Mouse (Mus musculus) adrenal gland (tissue): ENCODE data around the gene Sinhcaf.
"Not testable (repeated sequence)": the region's sequence is repeated elsewhere in the genome, so short reads cannot be mapped to it uniquely, and the experiment has no call there.

Experiments used
- intact Hi-C: fragments of 180-260 bp; cut with DNase I; formaldehyde crosslinking; loops from one replicate; pipeline ENCODE4 v1.15.1; 2025
- long read RNA-seq, 2 experiments: library from polyadenylated mRNA; unstranded; transcript quantifications; one replicate each; pipeline ENCODE4 v2.0.0; 2020; ENCODE audit warnings: borderline replicate concordance in 1 of 2; ENCODE audit not compliant: insufficient replicate concordance in 1 of 2

The Sinhcaf gene
- long read RNA-seq, experiment 1, transcript Sinhcaf-201 (6 exons, 2,697 nt): major isoform, 8 of 16 reads
- long read RNA-seq, experiment 1, partial matches to known transcripts: 3 of 16 reads
- long read RNA-seq, experiment 1, other reads (novel, unspliced or antisense): 3 of 16 reads
- long read RNA-seq, experiment 2, partial matches to known transcripts: 1 of 7 reads
- long read RNA-seq, experiment 2, other reads (novel, unspliced or antisense): 0 of 7 reads

DNA sequence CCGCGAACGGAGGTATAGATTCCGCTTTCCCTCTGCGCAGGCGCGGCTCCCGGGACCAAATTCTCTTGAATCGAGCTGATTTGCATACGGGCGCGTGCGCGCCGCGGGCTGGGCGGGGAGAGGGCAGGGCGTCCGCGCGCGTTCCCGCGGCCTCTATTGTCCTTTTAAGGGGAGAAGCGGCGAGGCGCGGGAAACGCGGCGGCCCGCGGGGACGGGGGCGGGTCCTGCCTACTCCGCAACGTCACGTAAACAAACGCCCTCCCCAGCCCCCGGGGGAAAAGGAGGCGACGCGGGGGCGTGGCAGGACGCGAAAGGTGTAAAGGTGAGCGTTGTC lies at the start of gene Sinhcaf:
Gene Sinhcaf, minus strand, starts transcription at position 59 of the 334 bp plus-strand sequence.
- intact Hi-C loops: loop anchor here (10.0 kb wide), 1 partner anchor 158 kb away; the partner anchor contains the start of gene Dennd5b

DNA sequence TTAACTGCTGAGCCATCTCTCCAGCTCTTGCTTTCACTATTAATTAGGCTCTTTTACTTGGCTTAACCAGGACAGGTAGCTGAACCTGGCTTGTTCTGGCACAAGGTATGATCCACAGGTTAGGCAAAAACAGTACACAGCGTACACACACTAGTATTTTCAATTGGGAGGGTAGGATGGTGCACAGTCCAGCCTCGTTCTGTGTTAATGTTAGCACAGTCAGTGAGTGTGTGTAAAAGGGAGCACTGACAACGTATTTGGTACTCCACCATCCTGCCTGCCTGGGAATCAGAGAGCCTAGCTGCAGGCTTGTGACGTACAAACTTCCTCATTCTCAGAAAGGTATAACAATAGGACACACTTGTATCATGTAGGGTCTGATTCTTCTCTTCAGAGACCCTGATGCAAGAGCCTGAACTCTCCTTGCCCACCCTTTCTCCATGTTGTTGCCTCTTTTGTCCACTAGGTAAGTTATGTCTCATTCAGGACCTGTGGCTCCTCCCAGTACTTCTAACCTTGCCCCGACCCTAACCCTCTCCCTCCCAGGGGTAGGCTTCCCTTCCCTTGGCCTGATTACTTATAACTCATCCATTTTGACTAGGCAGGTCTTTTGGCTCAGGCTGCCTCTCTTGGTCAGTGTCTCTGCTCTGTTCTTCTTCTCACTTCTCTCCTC lies 48.2 kb upstream of the Sinhcaf start:
- intact Hi-C loops: no loop called here

GRCm38 (mm10) chr6:148993117-148994077 lies 47.1 kb upstream of the Sinhcaf start:
- intact Hi-C loops: no loop called here

GRCm38 (mm10) chr6:148992373-148993116 lies 46.3 kb upstream of the Sinhcaf start:
- intact Hi-C loops: no loop called here

DNA sequence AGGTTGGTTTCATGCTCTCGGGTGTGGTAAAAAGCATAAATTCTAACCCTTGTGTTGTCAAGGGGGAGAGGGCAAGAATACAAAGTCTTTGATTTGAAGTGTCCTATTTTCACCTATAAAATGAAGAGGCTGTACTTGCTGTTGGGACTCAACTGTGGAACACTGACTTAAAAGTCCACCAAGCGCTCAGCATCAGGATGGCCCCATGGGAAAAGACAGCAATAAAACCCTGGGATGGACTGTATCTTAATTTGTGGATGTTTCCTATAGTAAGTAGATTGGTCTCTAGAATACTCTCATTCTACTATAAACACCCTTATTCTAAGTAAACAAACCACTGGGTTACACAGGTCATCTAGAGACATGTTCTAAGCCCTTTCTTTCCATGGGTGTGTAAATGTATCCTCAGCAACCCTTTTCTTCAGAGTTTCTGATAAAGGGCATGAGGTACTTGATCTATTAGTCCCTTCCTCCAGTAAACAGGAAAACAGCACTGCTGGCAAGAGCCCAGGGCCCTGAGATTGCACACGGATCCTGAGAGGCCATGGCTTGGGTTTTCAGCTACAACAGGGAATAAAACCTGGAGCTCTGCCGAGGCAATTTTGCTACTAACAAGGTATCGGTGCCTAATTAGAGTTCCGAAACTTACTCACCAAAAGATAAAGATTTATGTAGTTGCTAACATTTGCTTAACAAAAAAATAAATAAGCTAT lies 45.5 kb upstream of the Sinhcaf start:
- intact Hi-C loops: no loop called here

DNA sequence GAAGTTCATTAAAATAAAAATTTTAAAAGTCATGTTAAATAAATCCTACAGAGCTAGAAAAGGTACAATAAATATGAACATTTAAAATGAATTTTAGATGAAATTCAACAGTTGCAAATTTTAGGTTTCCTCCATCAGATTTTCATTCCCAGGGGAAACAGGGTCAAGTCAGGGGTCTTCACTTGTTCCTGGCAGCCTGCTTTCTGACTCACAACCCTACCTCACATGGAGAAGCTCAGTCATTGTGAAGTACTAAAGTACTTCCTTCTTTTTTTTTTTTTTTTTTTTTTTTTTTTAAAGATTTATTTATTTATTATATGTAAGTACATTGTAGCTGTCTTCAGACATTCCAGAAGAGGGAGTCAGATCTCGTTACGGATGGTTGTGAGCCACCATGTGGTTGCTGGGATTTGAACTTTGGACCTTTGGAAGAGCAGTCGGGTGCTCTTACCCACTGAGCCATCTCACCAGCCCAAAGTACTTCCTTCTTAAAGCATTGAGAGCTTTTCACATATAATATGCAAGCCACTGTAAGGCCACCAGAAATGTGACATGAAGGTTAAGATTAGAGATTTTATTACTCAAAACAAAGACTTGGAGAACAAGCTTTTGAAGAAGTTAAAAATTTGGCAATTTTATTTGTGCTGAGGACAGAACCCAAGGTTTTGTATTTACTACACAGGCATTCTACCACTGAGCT lies 43.7 kb upstream of the Sinhcaf start:
- intact Hi-C loops: not testable (repeated sequence)

GRCm38 (mm10) chr6:148986003-148986402 lies 39.7 kb upstream of the Sinhcaf start:
- intact Hi-C loops: no loop called here

DNA sequence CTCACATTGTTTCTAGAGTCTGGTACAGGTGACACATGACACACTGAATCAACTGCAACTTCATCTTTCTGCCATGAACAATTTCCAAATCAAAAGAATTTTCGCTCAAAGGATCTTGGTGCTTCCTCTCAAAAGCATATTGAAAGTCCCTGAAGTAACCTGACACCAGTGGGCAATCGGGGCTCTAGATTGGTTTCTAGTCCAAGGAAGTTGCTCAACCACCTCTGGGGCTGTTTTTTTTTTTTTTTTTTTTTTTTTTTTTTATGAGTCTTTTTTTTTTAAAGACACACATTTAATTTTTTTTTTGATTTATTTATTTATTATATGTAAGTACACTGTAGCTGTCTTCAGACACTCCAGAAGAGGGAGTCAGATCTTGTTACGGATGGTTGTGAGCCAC lies 34.2 kb upstream of the Sinhcaf start:
- intact Hi-C loops: no loop called here

DNA sequence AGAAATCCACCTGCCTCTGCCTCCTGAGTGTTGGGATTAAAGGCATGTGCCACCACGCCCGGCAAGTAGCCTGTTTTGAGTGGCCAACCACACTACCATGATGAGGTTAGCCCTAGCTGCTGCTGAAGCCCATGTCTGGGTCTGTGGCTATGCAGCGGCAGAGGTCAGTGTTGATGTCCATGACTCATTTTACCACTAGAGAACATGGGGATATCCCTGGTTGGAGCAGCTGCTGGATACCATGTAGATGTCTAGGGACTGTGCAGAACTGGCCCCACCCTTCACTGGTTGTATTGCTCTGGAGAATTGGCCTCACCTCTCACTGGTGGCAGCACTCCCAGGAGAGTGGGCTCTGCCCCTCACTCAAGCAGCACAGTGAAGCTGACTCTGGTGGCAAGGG lies 28.8 kb upstream of the Sinhcaf start:
- intact Hi-C loops: no loop called here

DNA sequence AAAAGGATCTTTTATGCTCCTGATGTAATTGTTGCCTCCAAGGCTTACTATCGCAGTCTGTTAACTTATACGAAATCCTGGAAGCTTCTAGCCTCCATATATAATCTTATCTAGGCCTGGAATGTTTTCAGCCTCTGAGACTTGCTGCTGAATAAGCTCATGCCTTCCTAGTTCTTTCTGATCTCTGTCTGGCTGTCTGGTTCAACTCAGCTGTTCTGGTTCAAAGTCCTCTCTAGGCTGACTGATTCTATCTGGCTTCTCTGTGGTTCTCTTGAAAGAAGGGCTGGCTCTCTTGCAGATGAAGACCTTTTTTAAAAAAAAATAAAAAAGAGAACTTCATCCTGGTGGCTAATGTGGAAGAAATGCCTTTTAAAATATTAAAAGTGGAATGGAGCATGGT lies 26.6 kb upstream of the Sinhcaf start:
- intact Hi-C loops: no loop called here

- intact Hi-C loops: no loop called here
Observed at GRCm38 (mm10) chr6:148972059-148972848, 26.0 kb upstream of the Sinhcaf start.

GRCm38 (mm10) chr6:148971385-148971940 lies 25.2 kb upstream of the Sinhcaf start:
- intact Hi-C loops: no loop called here

DNA sequence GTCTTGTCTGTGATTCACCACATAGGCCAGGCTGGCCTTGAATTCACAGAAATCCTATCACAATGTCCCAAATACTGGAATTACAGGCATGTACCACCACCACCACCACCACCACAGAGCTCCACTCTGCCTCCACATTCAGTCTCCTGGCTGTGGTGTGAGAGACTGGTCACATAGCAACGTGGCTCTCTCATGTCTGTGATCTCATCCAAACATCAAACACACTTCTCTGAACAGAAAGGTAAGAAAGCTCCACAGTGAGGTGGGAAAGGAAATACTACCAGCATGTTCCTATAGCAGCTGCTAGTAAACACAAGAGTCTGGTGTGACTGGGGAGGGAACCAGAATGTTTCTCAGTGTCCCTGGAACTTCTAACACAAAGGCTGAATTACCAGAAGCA lies 15.0 kb upstream of the Sinhcaf start:
- intact Hi-C loops: no loop called here

DNA sequence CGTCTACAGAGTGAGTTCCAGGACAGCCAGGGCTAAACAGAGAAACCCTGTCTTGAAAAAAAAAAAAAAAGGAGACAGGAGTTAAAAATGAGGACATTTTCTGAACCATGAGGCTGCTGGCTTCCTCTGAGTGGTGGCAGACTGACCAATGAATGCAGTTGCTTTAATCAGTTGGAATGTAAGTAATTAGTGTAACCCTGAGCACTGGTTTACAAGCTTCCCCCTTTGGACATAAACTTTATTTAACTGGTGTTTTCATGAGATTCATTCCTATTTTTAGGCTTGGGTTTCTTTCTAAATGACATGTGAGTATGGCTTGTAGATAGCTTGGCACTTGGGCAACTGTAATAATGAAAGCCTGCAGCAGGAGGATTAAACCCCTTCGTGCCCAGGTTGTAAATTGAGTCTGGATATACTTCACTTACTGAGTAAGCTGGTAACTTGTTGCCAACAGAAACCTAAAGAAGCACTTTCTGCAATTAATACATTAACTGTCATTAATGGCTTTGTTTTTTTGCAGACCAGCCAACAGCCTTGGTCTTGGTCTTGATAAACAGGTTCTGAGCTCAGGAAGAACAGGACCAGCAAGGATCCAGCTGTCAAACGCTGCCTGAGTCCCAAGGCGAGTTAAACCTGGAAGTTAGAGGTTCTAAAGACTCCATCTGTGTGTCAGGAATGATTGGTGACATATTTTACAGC lies 13.4 kb upstream of the Sinhcaf start:
- intact Hi-C loops: no loop called here

GRCm38 (mm10) chr6:148958712-148959111 lies 12.4 kb upstream of the Sinhcaf start:
- intact Hi-C loops: no loop called here

GRCm38 (mm10) chr6:148957046-148957445 lies 10.8 kb upstream of the Sinhcaf start:
- intact Hi-C loops: no loop called here

- intact Hi-C loops: no loop called here
Observed at GRCm38 (mm10) chr6:148955641-148956420, 9.6 kb upstream of the Sinhcaf start.
